Mouse (Mus musculus) MEL (cell line): Measurements from ENCODE around the gene Edem3. TPM values are rescaled to one million over a fixed set of nuclear protein-coding genes. Genes with fewer than 3 reads are reported as not detected.

Source experiments
- DNase-seq: peaks from one replicate; pipeline ENCODE4 v3.0.0; 2011; ENCODE audit warnings: low read depth, low spot score
- H3K27ac ChIP-seq: 2 replicates; pipeline ENCODE4 v1.5.1; 2012; ENCODE audit warnings: low read depth, mild to moderate bottlenecking, control low read depth, low read length, moderate library complexity; ENCODE audit not compliant: control insufficient read depth
- H3K27me3 ChIP-seq, 2 experiments: fragments of 150-350 bp in 1 of 2; sonication (generic) in 1 of 2; 2 replicates each; pipeline ENCODE4 v1.6.1; 2012; ENCODE audit warnings: low read length in 2 of 2, mild to moderate bottlenecking in 2 of 2, improper control_type of control experiment in 1 of 2, moderate library complexity in 1 of 2; ENCODE audit not compliant: insufficient read depth in 2 of 2, control insufficient read depth in 1 of 2
- H3K36me3 ChIP-seq, 2 experiments: 2 replicates each; pipeline ENCODE4 v1.6.1; 2012 to 2014; ENCODE audit warnings: low read length in 2 of 2, improper control_type of control experiment in 1 of 2, inconsistent platforms in 1 of 2, mild to moderate bottlenecking in 1 of 2; ENCODE audit not compliant: insufficient read depth in 2 of 2, control insufficient read depth in 1 of 2
- H3K4me1 ChIP-seq, 2 experiments: fragments of 150-350 bp in 1 of 2; sonication (generic) in 1 of 2; 2 replicates each; pipeline ENCODE4 v1.6.1; 2012; ENCODE audit warnings: low read length in 2 of 2, improper control_type of control experiment in 1 of 2, mild to moderate bottlenecking in 1 of 2; ENCODE audit not compliant: insufficient read depth in 2 of 2, control insufficient read depth in 1 of 2
- H3K4me3 ChIP-seq, 2 experiments: fragments of 150-350 bp in 1 of 2; sonication (generic) in 1 of 2; 2 replicates each; pipeline ENCODE4 v1.5.1; 2012; ENCODE audit warnings: low read depth in 2 of 2, low read length in 2 of 2, mild to moderate bottlenecking in 2 of 2, moderate library complexity in 2 of 2, control low read depth in 1 of 2, improper control_type of control experiment in 1 of 2; ENCODE audit not compliant: control insufficient read depth in 1 of 2, insufficient read depth in 1 of 2
- H3K79me2 ChIP-seq: 2 replicates; pipeline ENCODE4 v1.6.1; 2012; ENCODE audit warnings: mild to moderate bottlenecking, low read length, moderate library complexity; ENCODE audit not compliant: control insufficient read depth, poor library complexity, insufficient read depth
- H3K9ac ChIP-seq: 2 replicates; pipeline ENCODE4 v1.6.1; 2012; ENCODE audit warnings: low read depth, mild to moderate bottlenecking, control low read depth, low read length, moderate library complexity; ENCODE audit not compliant: control insufficient read depth, poor library complexity, severe bottlenecking
- H3K9me3 ChIP-seq: fragments of 150-350 bp; sonication (generic); replicated peaks from 2 replicates; pipeline ENCODE4 v1.6.1; 2012; ENCODE audit warnings: mild to moderate bottlenecking, low read length, improper control_type of control experiment, moderate library complexity; ENCODE audit not compliant: insufficient read depth
- BHLHE40 ChIP-seq: IDR thresholded peaks from 2 replicates; pipeline ENCODE4 v1.6.1; 2012; ENCODE audit warnings: low read depth, mild to moderate bottlenecking, inconsistent platforms, low read length, improper control_type of control experiment, borderline replicate concordance
- CHD2 ChIP-seq: IDR thresholded peaks from 2 replicates; pipeline ENCODE4 v1.6.1; 2011; ENCODE audit warnings: low read length, improper control_type of control experiment
- CTCF ChIP-seq, 3 experiments: IDR thresholded peaks in 2 of 3; conservative IDR thresholded peaks in 1 of 3; 2 replicates each; pipeline ENCODE4 v1.5.1; 2011 to 2012; ENCODE audit warnings: low read length in 3 of 3, low read depth in 2 of 3, mild to moderate bottlenecking in 2 of 3, improper control_type of control experiment in 1 of 3, inconsistent platforms in 1 of 3, mixed read lengths in 1 of 3, moderate library complexity in 1 of 3; ENCODE audit not compliant: control insufficient read depth in 1 of 3, insufficient read depth in 1 of 3, poor library complexity in 1 of 3, severe bottlenecking in 1 of 3
- E2F4 ChIP-seq: IDR thresholded peaks from 2 replicates; pipeline ENCODE4 v1.6.1; 2011; ENCODE audit warnings: low read depth, low read length, improper control_type of control experiment, borderline replicate concordance
- ELF1 ChIP-seq: IDR thresholded peaks from 2 replicates; pipeline ENCODE4 v1.6.1; 2014; ENCODE audit warnings: low read depth, mild to moderate bottlenecking, inconsistent platforms, low read length, improper control_type of control experiment, moderate library complexity
- EP300 ChIP-seq, 2 experiments: IDR thresholded peaks; 2 replicates each; pipeline ENCODE4 v1.6.1; 2011; ENCODE audit warnings: improper control_type of control experiment in 2 of 2, low read length in 2 of 2, low read depth in 1 of 2, mild to moderate bottlenecking in 1 of 2
- ETS1 ChIP-seq: IDR thresholded peaks from 2 replicates; pipeline ENCODE4 v1.6.1; 2012; ENCODE audit warnings: low read depth, mild to moderate bottlenecking, inconsistent platforms, low read length, improper control_type of control experiment, moderate library complexity
- GATA1 ChIP-seq: IDR thresholded peaks from 2 replicates; pipeline ENCODE4 v1.6.1; 2011; ENCODE audit warnings: low read depth, low read length, improper control_type of control experiment
- HCFC1 ChIP-seq: IDR thresholded peaks from 2 replicates; pipeline ENCODE4 v1.6.1; 2012; ENCODE audit warnings: low read depth, mild to moderate bottlenecking, inconsistent platforms, low read length, improper control_type of control experiment, moderate library complexity
- MAX ChIP-seq: IDR thresholded peaks from 2 replicates; pipeline ENCODE4 v1.6.1; 2011; ENCODE audit warnings: low read length, improper control_type of control experiment
- MAZ ChIP-seq: IDR thresholded peaks from 2 replicates; pipeline ENCODE4 v1.6.1; 2012; ENCODE audit warnings: low read depth, mild to moderate bottlenecking, inconsistent platforms, low read length, improper control_type of control experiment
- MEF2A ChIP-seq: IDR thresholded peaks from 2 replicates; pipeline ENCODE4 v1.6.1; 2014; ENCODE audit warnings: low read depth, mild to moderate bottlenecking, inconsistent platforms, low read length, improper control_type of control experiment; ENCODE audit not compliant: poor library complexity, insufficient replicate concordance, severe bottlenecking; ENCODE audit errors: extremely low read depth
- MXI1 ChIP-seq: IDR thresholded peaks from 2 replicates; pipeline ENCODE4 v1.6.1; 2011; ENCODE audit warnings: mild to moderate bottlenecking, low read depth, low read length, improper control_type of control experiment
- MYB ChIP-seq: IDR thresholded peaks from 2 replicates; pipeline ENCODE4 v1.6.1; 2011; ENCODE audit warnings: mild to moderate bottlenecking, low read depth, low read length, improper control_type of control experiment
- MYC ChIP-seq: IDR thresholded peaks from 2 replicates; pipeline ENCODE4 v1.6.1; 2011; ENCODE audit warnings: low read depth, mild to moderate bottlenecking, low read length, improper control_type of control experiment, moderate library complexity
- NRF1 ChIP-seq: IDR thresholded peaks from 2 replicates; pipeline ENCODE4 v1.6.1; 2014; ENCODE audit warnings: low read depth, mild to moderate bottlenecking, inconsistent platforms, low read length, improper control_type of control experiment, moderate library complexity; ENCODE audit not compliant: poor library complexity, insufficient read depth, severe bottlenecking
- POLR2A ChIP-seq, 2 experiments: IDR thresholded peaks; 2 replicates each; pipeline ENCODE4 v1.6.1; 2011 to 2012; ENCODE audit warnings: low read length in 2 of 2, mild to moderate bottlenecking in 2 of 2, control low read depth in 1 of 2, improper control_type of control experiment in 1 of 2, low read depth in 1 of 2, moderate library complexity in 1 of 2; ENCODE audit not compliant: control insufficient read depth in 1 of 2, insufficient read depth in 1 of 2, poor library complexity in 1 of 2
- POLR2AphosphoS2 ChIP-seq: IDR thresholded peaks from 2 replicates; pipeline ENCODE4 v1.6.1; 2011; ENCODE audit warnings: low read length, improper control_type of control experiment
- POLR2AphosphoS5 ChIP-seq: IDR thresholded peaks from 2 replicates; pipeline ENCODE4 v1.6.1; 2012; ENCODE audit warnings: low read depth, borderline replicate concordance, mild to moderate bottlenecking, inconsistent platforms, low read length, moderate library complexity, mixed read lengths
- SIN3A ChIP-seq: IDR thresholded peaks from 2 replicates; pipeline ENCODE4 v1.6.1; 2012; ENCODE audit warnings: low read length, improper control_type of control experiment, inconsistent platforms
- TBP ChIP-seq: IDR thresholded peaks from 2 replicates; pipeline ENCODE4 v1.8.0; 2011; ENCODE audit warnings: low read depth, low read length, improper control_type of control experiment
- TCF12 ChIP-seq: IDR thresholded peaks from 2 replicates; pipeline ENCODE4 v1.6.1; 2014; ENCODE audit warnings: low read depth, mild to moderate bottlenecking, inconsistent platforms, low read length, improper control_type of control experiment, moderate library complexity
- USF2 ChIP-seq, 2 experiments: IDR thresholded peaks; 2 replicates each; pipeline ENCODE4 v1.6.1; 2011 to 2012; ENCODE audit warnings: improper control_type of control experiment in 2 of 2, low read length in 2 of 2, borderline replicate concordance in 1 of 2, inconsistent platforms in 1 of 2, low read depth in 1 of 2, mild to moderate bottlenecking in 1 of 2; ENCODE audit not compliant: insufficient read depth in 1 of 2
- ZC3H11A ChIP-seq: IDR thresholded peaks from 2 replicates; pipeline ENCODE4 v1.6.1; 2012; ENCODE audit warnings: low read depth, mild to moderate bottlenecking, inconsistent platforms, low read length, improper control_type of control experiment
- ZMIZ1 ChIP-seq: IDR thresholded peaks from 2 replicates; pipeline ENCODE4 v1.6.1; 2012; ENCODE audit warnings: low read depth, mild to moderate bottlenecking, inconsistent platforms, low read length, improper control_type of control experiment, moderate library complexity
- ZNF384 ChIP-seq: IDR thresholded peaks from 2 replicates; pipeline ENCODE4 v1.6.1; 2012; ENCODE audit warnings: low read depth, mild to moderate bottlenecking, inconsistent platforms, low read length, improper control_type of control experiment
- polyA plus RNA-seq, 2 experiments: library from polyadenylated mRNA; stranded (reverse) in 1 of 2; unstranded in 1 of 2; fragments of >175 nt in 1 of 2; fragments of >200 nt in 1 of 2; gene quantifications; 2 replicates each; pipeline versions ENCODE4 v1.2.1 to v1.2.4; 2012; ENCODE audit warnings: low replicate concordance in 2 of 2, low read depth in 1 of 2; ENCODE audit not compliant: insufficient read length in 2 of 2, insufficient read depth in 1 of 2, missing spikeins in 1 of 2
- total RNA-seq: library from RNA; depleted of rRNA; stranded (reverse); fragments of 300-350 nt; gene quantifications from 2 replicates; pipeline ENCODE4 v1.2.3, GENCODE M21; 2012

The Edem3 gene
- total and polyA plus RNA-seq, 3 experiments = 11.6 to 15.6 TPM; not detected in 1

GRCm38 (mm10) chr1:151769200-151769913 lies 14.2 kb downstream of the Edem3 start:
- H3K79me2 ChIP-seq = no peaks in the 10 kb centered on the region; the same call in 1 of the 2 replicates
- no peaks in the 10 kb centered on the region for H3K9me3 ChIP-seq
- no peaks in the 10 kb centered on the region for H3K27me3 ChIP-seq
- DNase-seq = no peak
- no peak overlapping the region for H3K4me3 ChIP-seq
- TF ChIP-seq POLR2AphosphoS2 = no peak
- no peak for TF ChIP-seq NRF1
- no peak for TF ChIP-seq MAX
- no peak for TF ChIP-seq ZMIZ1
- TF ChIP-seq POLR2AphosphoS5 = no peak
- TF ChIP-seq USF2 (IDR thresholded peaks at IDR 0.05; ENCODE audit: borderline replicate concordance in 1 of 2, insufficient read depth in 1 of 2, low read depth in 1 of 2, low read length in 2 of 2) = no peak
- TF ChIP-seq ELF1 = no peak
- no peak for TF ChIP-seq MEF2A
- no peak for TF ChIP-seq GATA1
- TF ChIP-seq TCF12 = no peak
- TF ChIP-seq SIN3A = no peak
- TF ChIP-seq E2F4 = no peak
- TF ChIP-seq EP300 (IDR thresholded peaks at IDR 0.05; ENCODE audit: low read depth in 1 of 2, low read length in 2 of 2) = no peak
- TF ChIP-seq TBP = no peak
- TF ChIP-seq CHD2 = no peak
- no peak for TF ChIP-seq BHLHE40
- TF ChIP-seq MAZ = no peak
- no peak overlapping the region for H3K9ac ChIP-seq
- peaks cover 0 to 6% of the 10 kb centered on the region in 2 experiments; a peak in 2 of 4 replicates for H3K36me3 ChIP-seq
- no peak overlapping the region for H3K27ac ChIP-seq
- no peaks in the 10 kb centered on the region for H3K4me1 ChIP-seq

- no peaks in the 10 kb centered on the region for H3K9me3 ChIP-seq
- H3K27ac ChIP-seq = no peak overlapping the region
- H3K4me1 ChIP-seq = peaks cover 2 to 3% of the 10 kb centered on the region in 2 experiments; a peak in 2 of 4 replicates
- H3K79me2 ChIP-seq = no peaks in the 10 kb centered on the region
- H3K4me3 ChIP-seq = no peak overlapping the region
- H3K36me3 ChIP-seq = peaks cover 3 to 9% of the 10 kb centered on the region in 2 experiments
- no peaks in the 10 kb centered on the region for H3K27me3 ChIP-seq
- H3K9ac ChIP-seq = no peak overlapping the region
- DNase-seq = no peak
- TF ChIP-seq ZNF384 (no peak), MYB (no peak), MYC (no peak), POLR2A (IDR thresholded peaks at IDR 0.05; ENCODE audit: control insufficient read depth in 1 of 2, insufficient read depth in 1 of 2, low read depth in 1 of 2, low read length in 2 of 2, poor library complexity in 1 of 2) (no peak), GATA1 (no peak), ZC3H11A (no peak), CTCF (IDR thresholded peaks at IDR 0.05 in 2 of 3, conservative IDR thresholded peaks at IDR 0.05 in 1 of 3; ENCODE audit: control insufficient read depth in 1 of 3, insufficient read depth in 1 of 3, low read depth in 2 of 3, low read length in 3 of 3, poor library complexity in 1 of 3, severe bottlenecking in 1 of 3) (no peak), ETS1 (no peak), CHD2 (no peak), TCF12 (no peak), POLR2AphosphoS5 (no peak), MXI1 (no peak), BHLHE40 (no peak), HCFC1 (no peak), POLR2AphosphoS2 (no peak)
These were observed 22.4 kb downstream of the Edem3 start for GRCm38 (mm10) chr1:151777616-151778015.
